Mouse (Mus musculus) G1E (cell line): ENCODE data around the gene Lrch1.

Experiments
- CTCF ChIP-seq: IDR thresholded peaks from 2 replicates; pipeline ENCODE4 v1.5.1; 2012; ENCODE audit warnings: low read depth, low read length, inconsistent platforms, mixed read lengths
- GATA1 ChIP-seq: IDR thresholded peaks from 2 replicates; pipeline ENCODE4 v1.6.1; 2012; ENCODE audit warnings: borderline replicate concordance, low read length, inconsistent platforms, mixed read lengths
- POLR2AphosphoS5 ChIP-seq: IDR thresholded peaks from 2 replicates; pipeline ENCODE4 v1.6.1; 2012; ENCODE audit warnings: low read depth, low read length, inconsistent platforms; ENCODE audit not compliant: insufficient replicate concordance
- TAL1 ChIP-seq: conservative IDR thresholded peaks from 2 replicates; pipeline ENCODE4 v1.6.1; 2012; ENCODE audit warnings: low read depth, low read length, inconsistent platforms, mixed read lengths

- TF ChIP-seq CTCF = no peak
- no peak for TF ChIP-seq TAL1
- no peak for TF ChIP-seq POLR2AphosphoS5
- TF ChIP-seq GATA1 = no peak
These were observed 150.2 kb downstream of the Lrch1 start for GRCm38 (mm10) chr14:74797386-74798062.
